Mouse (Mus musculus) megakaryocyte, embryonic 14.5 days (primary cell): Measurements from ENCODE around the gene Hax1.

ENCODE experiments used
- FLI1 ChIP-seq: IDR thresholded peaks from 2 replicates; pipeline ENCODE4 v1.6.1; 2012; ENCODE audit warnings: low read length, inconsistent platforms, mixed read lengths
- GATA1 ChIP-seq: IDR thresholded peaks from 3 replicates; pipeline ENCODE4 v1.6.1; 2012; ENCODE audit warnings: mixed read lengths, low read length, inconsistent platforms, borderline replicate concordance

- TF ChIP-seq FLI1 (no peak), GATA1 (no peak)
These were observed 34.4 kb downstream of the Hax1 start for GRCm38 (mm10) chr3:89963926-89964739.
